In the genomic region with DNA sequence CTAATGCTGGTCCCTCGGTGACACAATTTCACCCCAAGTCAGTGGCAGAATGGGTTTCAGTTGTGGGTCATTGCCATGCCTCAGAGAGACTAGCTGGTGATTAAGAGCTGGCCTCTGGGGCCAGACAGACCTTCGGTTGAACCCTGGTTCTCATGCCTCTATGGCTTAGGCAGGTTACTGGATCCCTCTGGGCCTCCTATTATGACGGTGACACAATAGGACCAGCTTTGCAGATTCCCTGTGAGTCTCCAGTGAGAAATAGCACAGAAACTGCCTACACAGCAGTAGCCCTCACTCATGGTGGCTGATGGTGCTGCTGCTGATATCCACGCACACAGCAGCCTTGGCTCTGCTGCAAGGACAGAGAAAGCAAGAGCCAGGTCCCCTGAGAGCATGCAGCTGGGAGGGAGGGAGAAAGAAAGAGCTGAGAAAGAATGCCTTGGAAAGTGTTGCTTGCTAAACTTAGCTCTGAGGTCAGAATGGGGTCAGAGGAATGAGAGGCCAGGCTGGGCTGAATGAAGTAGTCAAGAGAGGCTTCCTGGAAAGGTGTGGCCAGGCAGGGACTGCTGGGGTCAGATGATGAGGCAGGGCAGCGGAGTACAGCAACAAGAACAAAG, we compare ENCODE assay signal across 19 mouse cellular contexts. TPM values are rescaled to one million over a fixed set of nuclear protein-coding genes. Genes with fewer than 3 reads are reported as not detected.
DNase-seq lines count a peak whose midpoint lies in the region; ATAC-seq and TF ChIP-seq lines count a peak whose summit lies in the region.
"Had no signal": no experiment of that assay in that cellular context is flagged by ENCODE, and none has a peak within 500 bp of the region (broad histone marks: within the 10 kb centered on the region; RNA-seq: fewer than 3 reads in every experiment).

No protein-coding gene starts in this region.

- H3K4me1 ChIP-seq in hindbrain, embryonic 11.5 days (replicated peaks; ENCODE audit: control insufficient read depth, insufficient read depth, low read length): peaks cover 9% of the 10 kb centered on the region
- H3K4me1 ChIP-seq in hindbrain, postnatal 0 days (ENCODE audit: insufficient read depth, low read length): 0 out of 2 replicates have a peak, but pooled peaks cover 3% of the 10 kb centered on the region
- H3K4me1 ChIP-seq in midbrain, embryonic 14.5 days (ENCODE audit: control insufficient read depth, insufficient read depth, low read length): peaks cover 33% of the 10 kb centered on the region
- H3K4me1 ChIP-seq in liver, embryonic 11.5 days (replicated peaks; ENCODE audit: control insufficient read depth, insufficient read depth, low read length): no peaks in the 10 kb centered on the region
- H3K4me1 ChIP-seq: embryonic facial prominence, embryonic 13.5 days; liver, embryonic 13.5 days; lung, embryonic 15.5 days; megakaryocyte, embryonic 14.5 days had no signal

- no peaks in the 10 kb centered on the region for H3K36me3 ChIP-seq in hindbrain, embryonic 11.5 days (ENCODE audit: control insufficient read depth, insufficient read depth, low read length)
- H3K36me3 ChIP-seq in hindbrain, postnatal 0 days (ENCODE audit: insufficient read depth, low read length): no peaks in the 10 kb centered on the region
- H3K36me3 ChIP-seq in midbrain, embryonic 14.5 days (ENCODE audit: control insufficient read depth, insufficient read depth, low read length): no peaks in the 10 kb centered on the region
- no peaks in the 10 kb centered on the region for H3K36me3 ChIP-seq in liver, embryonic 11.5 days (ENCODE audit: control insufficient read depth, insufficient read depth, low read length)
- H3K36me3 ChIP-seq: embryonic facial prominence, embryonic 13.5 days; heart, embryonic 15.5 days; hindbrain, embryonic 15.5 days; liver, embryonic 13.5 days; lung, embryonic 15.5 days had no signal

- H3K4me2 ChIP-seq in hindbrain, embryonic 11.5 days (replicated peaks; ENCODE audit: low read depth, low read length): no peak overlapping the region
- no peak overlapping the region for H3K4me2 ChIP-seq in hindbrain, postnatal 0 days (ENCODE audit: low read depth, low read length)
- no peak overlapping the region for H3K4me2 ChIP-seq in midbrain, embryonic 14.5 days (ENCODE audit: low read length)
- H3K4me2 ChIP-seq in liver, embryonic 11.5 days: no peak overlapping the region
- H3K4me2 ChIP-seq: embryonic facial prominence, embryonic 13.5 days; heart, embryonic 15.5 days; hindbrain, embryonic 15.5 days; liver, embryonic 13.5 days; lung, embryonic 15.5 days had no signal

- no peak for TF ChIP-seq CTCF in hindbrain, postnatal 0 days (IDR thresholded peaks at IDR 0.05; ENCODE audit: low read depth)

- WGBS in hindbrain, embryonic 11.5 days: 19% methylated on average over 5 of the region's 5 CpGs
- WGBS in hindbrain, postnatal 0 days: 26% methylated on average over 5 of the region's 5 CpGs
- 26% methylated on average over 5 of the region's 5 CpGs for WGBS in midbrain, embryonic 14.5 days
- 65% methylated on average over 5 of the region's 5 CpGs for WGBS in liver, embryonic 11.5 days

- H3K27me3 ChIP-seq in hindbrain, embryonic 11.5 days (ENCODE audit: control insufficient read depth, insufficient read depth, low read length): no peaks in the 10 kb centered on the region
- no peaks in the 10 kb centered on the region for H3K27me3 ChIP-seq in hindbrain, postnatal 0 days (ENCODE audit: insufficient read depth, low read length)
- H3K27me3 ChIP-seq in midbrain, embryonic 14.5 days (ENCODE audit: control insufficient read depth, insufficient read depth, low read length): no peaks in the 10 kb centered on the region
- H3K27me3 ChIP-seq in liver, embryonic 11.5 days (replicated peaks; ENCODE audit: control insufficient read depth, insufficient read depth, low read length): 0 out of 2 replicates have a peak, but pooled peaks cover 2% of the 10 kb centered on the region
- H3K27me3 ChIP-seq: embryonic facial prominence, embryonic 13.5 days; hindbrain, embryonic 15.5 days; lung, embryonic 15.5 days had no signal

- no peak overlapping the region for H3K9ac ChIP-seq in hindbrain, embryonic 11.5 days (ENCODE audit: low read depth, low read length)
- no peak overlapping the region for H3K9ac ChIP-seq in hindbrain, postnatal 0 days (replicated peaks; ENCODE audit: low read length)
- no peak overlapping the region for H3K9ac ChIP-seq in midbrain, embryonic 14.5 days (replicated peaks; ENCODE audit: low read length)
- no peak overlapping the region for H3K9ac ChIP-seq in liver, embryonic 11.5 days (ENCODE audit: low read depth, low read length)
- H3K9ac ChIP-seq: embryonic facial prominence, embryonic 13.5 days; heart, embryonic 15.5 days; hindbrain, embryonic 15.5 days; liver, embryonic 13.5 days; lung, embryonic 15.5 days had no signal

- peak overlapping the region; percentile 78; the same call in 1 of the 2 replicates for H3K27ac ChIP-seq in hindbrain, embryonic 11.5 days (ENCODE audit: low read depth, low read length)
- no peak overlapping the region for H3K27ac ChIP-seq in hindbrain, postnatal 0 days
- 0 out of 2 replicates have a peak overlapping the region, but pooled peaks have one; percentile 50 for H3K27ac ChIP-seq in midbrain, embryonic 14.5 days (replicated peaks; ENCODE audit: low read depth, low read length)
- H3K27ac ChIP-seq in liver, embryonic 11.5 days (ENCODE audit: low read depth, low read length): no peak overlapping the region
- H3K27ac ChIP-seq: embryonic facial prominence, embryonic 13.5 days; heart, embryonic 15.5 days; kidney, postnatal 0 days; liver, embryonic 13.5 days; lung, embryonic 15.5 days had no signal

- 0 out of 2 replicates have a peak, but pooled peaks have one; percentile 22 for ATAC-seq in hindbrain, embryonic 11.5 days (ENCODE audit: low FRiP score)
- ATAC-seq in hindbrain, postnatal 0 days: no peak
- no peak for ATAC-seq in midbrain, embryonic 14.5 days (ENCODE audit: low FRiP score, low TSS enrichment)
- no peak for ATAC-seq in liver, embryonic 11.5 days (replicated peaks; ENCODE audit: low FRiP score)
- ATAC-seq: CD4-positive, CD25-positive, alpha-beta regulatory T cell, adult 4 months had no signal

- peak; percentile 47 for DNase-seq in embryo, embryonic 10 days (ENCODE audit: low spot score)
- no peak for DNase-seq in embryo, embryonic 9.5 days (ENCODE audit: extremely low spot score)
- peak; percentile 25 for DNase-seq in hindbrain, embryonic 11.5 days (ENCODE audit: low spot score)
- no peak for DNase-seq in hindbrain, postnatal 0 days (ENCODE audit: low spot score)
- DNase-seq in R1 (ENCODE audit: low read depth, low spot score): peak; percentile 35
- peak; percentile 39 for DNase-seq in midbrain, embryonic 14.5 days
- no peak for DNase-seq in urinary bladder, postnatal 25 days (ENCODE audit: low spot score)
- DNase-seq in liver, embryonic 11.5 days (ENCODE audit: low spot score): no peak
- DNase-seq: cerebellum, adult 11-12 months; cerebellum, postnatal 36 days; kidney, adult 11 months had no signal

- H3K9me3 ChIP-seq in hindbrain, embryonic 11.5 days (ENCODE audit: control insufficient read depth, low read length): no peaks in the 10 kb centered on the region
- no peaks in the 10 kb centered on the region for H3K9me3 ChIP-seq in hindbrain, postnatal 0 days (ENCODE audit: low read length)
- H3K9me3 ChIP-seq in midbrain, embryonic 14.5 days (ENCODE audit: control insufficient read depth, low read length): no peaks in the 10 kb centered on the region
- H3K9me3 ChIP-seq in liver, embryonic 11.5 days (ENCODE audit: control insufficient read depth, low read length): no peaks in the 10 kb centered on the region
- H3K9me3 ChIP-seq: embryonic facial prominence, embryonic 13.5 days; heart, embryonic 15.5 days; hindbrain, embryonic 15.5 days; liver, embryonic 13.5 days; lung, embryonic 15.5 days; megakaryocyte, embryonic 14.5 days had no signal

- no peak overlapping the region for H3K4me3 ChIP-seq in hindbrain, embryonic 11.5 days (ENCODE audit: low read depth, low read length)
- H3K4me3 ChIP-seq in hindbrain, postnatal 0 days (ENCODE audit: low read length): no peak overlapping the region
- no peak overlapping the region for H3K4me3 ChIP-seq in midbrain, embryonic 14.5 days (replicated peaks; ENCODE audit: low read depth, low read length)
- H3K4me3 ChIP-seq in liver, embryonic 11.5 days (ENCODE audit: low read depth, low read length): no peak overlapping the region
- H3K4me3 ChIP-seq: embryonic facial prominence, embryonic 13.5 days; heart, embryonic 15.5 days; hindbrain, embryonic 15.5 days; liver, embryonic 13.5 days; lung, embryonic 15.5 days; megakaryocyte, embryonic 14.5 days had no signal

RNA-seq across cellular contexts. Expression of gene Rapgef1, which starts 46.6 kb away (rescaled TPM):
- 13.3 and 14.3 TPM in 2 replicates for polyA plus RNA-seq in hindbrain, embryonic 11.5 days (2014; fragmentation: Nextera tagmentation; extraction: Ambion mirVana)
- total RNA-seq in hindbrain, postnatal 0 days (2014; rRNA removed): 91.3 and 94.0 TPM in 2 replicates
- 13.7 and 14.4 TPM in 2 replicates for polyA plus RNA-seq in hindbrain, postnatal 0 days (2015; fragmentation: Nextera tagmentation; extraction: Ambion mirVana)
- 23.2 and 25.3 TPM in 2 replicates for polyA plus RNA-seq in midbrain, embryonic 14.5 days (2014; fragmentation: Nextera tagmentation; extraction: Ambion mirVana)
- 15.2 and 16.5 TPM in 2 replicates for polyA plus RNA-seq in liver, embryonic 11.5 days (2014; fragmentation: Nextera tagmentation; extraction: Ambion mirVana)

Comparison
In these comparisons a context has a peak if more than half of its experiments do, and no peak if none do; other contexts are left out.
1. DNase-seq: peak in embryo, embryonic 10 days (single experiment), hindbrain, embryonic 11.5 days (single experiment), R1 (single experiment) and midbrain, embryonic 14.5 days (single experiment); none in embryo, embryonic 9.5 days (single experiment), hindbrain, postnatal 0 days (single experiment), urinary bladder, postnatal 25 days (single experiment) and liver, embryonic 11.5 days (single experiment).
2. H3K27ac ChIP-seq: peak in hindbrain, embryonic 11.5 days (single experiment) and midbrain, embryonic 14.5 days (single experiment); none in hindbrain, postnatal 0 days (single experiment) and liver, embryonic 11.5 days (single experiment).